Mouse (Mus musculus) bone marrow macrophage, adult 2 months (primary cell): ENCODE data around the gene Rbms3.

Source experiments
- CTCF ChIP-seq: IDR thresholded peaks from 2 replicates; pipeline ENCODE4 v1.5.1; 2012; ENCODE audit warnings: low read depth, mild to moderate bottlenecking, low read length, moderate library complexity
- POLR2A ChIP-seq: IDR thresholded peaks from 2 replicates; pipeline ENCODE4 v1.6.1; 2012; ENCODE audit warnings: mild to moderate bottlenecking, low read depth, low read length, borderline replicate concordance

GRCm38 (mm10) chr9:117066502-117066901 is 563.2 kb downstream of the Rbms3 start:
- TF ChIP-seq CTCF = no peak
- TF ChIP-seq POLR2A = no peak
